Mouse (Mus musculus): ENCODE data around the gene Fbll1. TPM values are rescaled to one million over a fixed set of nuclear protein-coding genes. Genes with fewer than 3 reads are reported as not detected.
A peak's percentile ranks its signal among the peaks of the same experiment; 100 is the strongest.

The Fbll1 gene
- polyA plus RNA-seq, 1 experiment = not detected

GRCm38 (mm10) chr11:35769746-35770437 is 28.8 kb downstream of the Fbll1 start:
- Histone ChIP-seq H3K36me3 (ENCODE audit: control insufficient read depth) (peaks cover 4% of the 10 kb centered on the region), H3K4me1 (ENCODE audit: control insufficient read depth) (peaks cover 33% of the 10 kb centered on the region), H3K4me3 (replicated peaks) (peak overlapping the region; percentile 88), H3K9me3 (ENCODE audit: control insufficient read depth, low read length) (no peaks in the 10 kb centered on the region), H3K27me3 (ENCODE audit: control insufficient read depth) (peaks cover 3% of the 10 kb centered on the region; the same call in 1 of the 2 replicates)
- no peak for TF ChIP-seq TAL1 (IDR thresholded peaks at IDR 0.05; ENCODE audit: low read length)
- TF ChIP-seq GATA1 (IDR thresholded peaks at IDR 0.05; ENCODE audit: low read length) = no peak

- H3K27me3 ChIP-seq (ENCODE audit: control insufficient read depth) = peaks cover 3% of the 10 kb centered on the region; the same call in 1 of the 2 replicates
- TF ChIP-seq TAL1 (IDR thresholded peaks at IDR 0.05; ENCODE audit: low read length) (no peak), GATA1 (IDR thresholded peaks at IDR 0.05; ENCODE audit: low read length) (no peak)
Measured at GRCm38 (mm10) chr11:35769188-35769745, 29.4 kb downstream of the Fbll1 start, which contains the start of gene Pank3. Pank3 (plus strand) TSS chr11:35769484.

GRCm38 (mm10) chr11:35766845-35767244 is 31.8 kb downstream of the Fbll1 start:
- no peaks in the 10 kb centered on the region; the same call in 1 of the 2 replicates for H3K36me3 ChIP-seq (ENCODE audit: control insufficient read depth)
- H3K4me1 ChIP-seq (ENCODE audit: control insufficient read depth) = peaks cover 31% of the 10 kb centered on the region
- H3K27me3 ChIP-seq (ENCODE audit: control insufficient read depth) = peaks cover 6% of the 10 kb centered on the region; the same call in 1 of the 2 replicates
- no peak for TF ChIP-seq GATA1 (IDR thresholded peaks at IDR 0.05; ENCODE audit: low read length)
- TF ChIP-seq TAL1 (IDR thresholded peaks at IDR 0.05; ENCODE audit: low read length) = no peak
- H3K9me3 ChIP-seq (ENCODE audit: control insufficient read depth, low read length) = no peaks in the 10 kb centered on the region
- H3K4me3 ChIP-seq (replicated peaks) = no peak overlapping the region

More at GRCm38 (mm10) chr11:35769188-35769745, 29.4 kb downstream of the Fbll1 start, which contains the start of gene Pank3:
- Histone ChIP-seq H3K4me3 (replicated peaks) (peak within 1 kb of the TSS; percentile 88), H3K9me3 (ENCODE audit: control insufficient read depth, low read length) (no peaks in the 10 kb centered on the region), H3K36me3 (ENCODE audit: control insufficient read depth) (peaks cover 4% of the 10 kb centered on the region), H3K4me1 (ENCODE audit: control insufficient read depth) (peaks cover 33% of the 10 kb centered on the region)

GRCm38 (mm10) chr11:35760627-35761003 is 38.1 kb downstream of the Fbll1 start:
- Histone ChIP-seq H3K36me3 (ENCODE audit: control insufficient read depth) (no peaks in the 10 kb centered on the region), H3K27me3 (ENCODE audit: control insufficient read depth) (peaks cover 2% of the 10 kb centered on the region; the same call in 1 of the 2 replicates), H3K4me3 (replicated peaks) (no peak overlapping the region), H3K4me1 (ENCODE audit: control insufficient read depth) (no peaks in the 10 kb centered on the region), H3K9me3 (ENCODE audit: control insufficient read depth, low read length) (no peaks in the 10 kb centered on the region)
- TF ChIP-seq TAL1 (IDR thresholded peaks at IDR 0.05; ENCODE audit: low read length) = no peak
- no peak for TF ChIP-seq GATA1 (IDR thresholded peaks at IDR 0.05; ENCODE audit: low read length)

- Histone ChIP-seq H3K27me3 (ENCODE audit: control insufficient read depth) (peaks cover 2% of the 10 kb centered on the region; the same call in 1 of the 2 replicates), H3K4me1 (ENCODE audit: control insufficient read depth) (no peaks in the 10 kb centered on the region), H3K4me3 (replicated peaks) (no peak overlapping the region), H3K36me3 (ENCODE audit: control insufficient read depth) (no peaks in the 10 kb centered on the region), H3K9me3 (ENCODE audit: control insufficient read depth, low read length) (no peaks in the 10 kb centered on the region)
- no peak for TF ChIP-seq TAL1 (IDR thresholded peaks at IDR 0.05; ENCODE audit: low read length)
- no peak for TF ChIP-seq GATA1 (IDR thresholded peaks at IDR 0.05; ENCODE audit: low read length)
Measured at GRCm38 (mm10) chr11:35760001-35760626, 38.6 kb downstream of the Fbll1 start.

- Histone ChIP-seq H3K9me3 (ENCODE audit: control insufficient read depth, low read length) (no peaks in the 10 kb centered on the region), H3K27me3 (ENCODE audit: control insufficient read depth) (no peaks in the 10 kb centered on the region), H3K4me1 (ENCODE audit: control insufficient read depth) (no peaks in the 10 kb centered on the region), H3K36me3 (ENCODE audit: control insufficient read depth) (no peaks in the 10 kb centered on the region), H3K4me3 (replicated peaks) (no peak overlapping the region)
- no peak for TF ChIP-seq GATA1 (IDR thresholded peaks at IDR 0.05; ENCODE audit: low read length)
- no peak for TF ChIP-seq TAL1 (IDR thresholded peaks at IDR 0.05; ENCODE audit: low read length)
Measured at GRCm38 (mm10) chr11:35756411-35757303, 42.0 kb downstream of the Fbll1 start.

- no peaks in the 10 kb centered on the region for H3K27me3 ChIP-seq (ENCODE audit: control insufficient read depth)
- H3K9me3 ChIP-seq (ENCODE audit: control insufficient read depth, low read length) = no peaks in the 10 kb centered on the region
- no peaks in the 10 kb centered on the region for H3K4me1 ChIP-seq (ENCODE audit: control insufficient read depth)
- H3K36me3 ChIP-seq (ENCODE audit: control insufficient read depth) = no peaks in the 10 kb centered on the region
- TF ChIP-seq GATA1 (IDR thresholded peaks at IDR 0.05; ENCODE audit: low read length) (no peak), TAL1 (IDR thresholded peaks at IDR 0.05; ENCODE audit: low read length) (no peak)
- H3K4me3 ChIP-seq (replicated peaks) = no peak overlapping the region
Measured at GRCm38 (mm10) chr11:35755546-35755945, 43.1 kb downstream of the Fbll1 start.

- TF ChIP-seq GATA1 (IDR thresholded peaks at IDR 0.05; ENCODE audit: low read length) (no peak), TAL1 (IDR thresholded peaks at IDR 0.05; ENCODE audit: low read length) (no peak)
- H3K36me3 ChIP-seq (ENCODE audit: control insufficient read depth) = no peaks in the 10 kb centered on the region
Measured at GRCm38 (mm10) chr11:35754906-35755418, 43.7 kb downstream of the Fbll1 start.

More at GRCm38 (mm10) chr11:35754906-35755418, 43.7 kb downstream of the Fbll1 start:
- no peaks in the 10 kb centered on the region for H3K4me1 ChIP-seq (ENCODE audit: control insufficient read depth)
- H3K4me3 ChIP-seq (replicated peaks) = no peak overlapping the region
- no peaks in the 10 kb centered on the region for H3K27me3 ChIP-seq (ENCODE audit: control insufficient read depth)
- no peaks in the 10 kb centered on the region for H3K9me3 ChIP-seq (ENCODE audit: control insufficient read depth, low read length)

Measured in erythroblast, embryonic 14.5 days (primary cell).